Mouse (Mus musculus) MN1 (cell line): Measurements from ENCODE around the gene Arfgef3.

Experiments used
- DNase-seq: peaks from one replicate; pipeline ENCODE4 v3.0.0-alpha.2; 2016; ENCODE audit warnings: low spot score

Gene Arfgef3

DNA sequence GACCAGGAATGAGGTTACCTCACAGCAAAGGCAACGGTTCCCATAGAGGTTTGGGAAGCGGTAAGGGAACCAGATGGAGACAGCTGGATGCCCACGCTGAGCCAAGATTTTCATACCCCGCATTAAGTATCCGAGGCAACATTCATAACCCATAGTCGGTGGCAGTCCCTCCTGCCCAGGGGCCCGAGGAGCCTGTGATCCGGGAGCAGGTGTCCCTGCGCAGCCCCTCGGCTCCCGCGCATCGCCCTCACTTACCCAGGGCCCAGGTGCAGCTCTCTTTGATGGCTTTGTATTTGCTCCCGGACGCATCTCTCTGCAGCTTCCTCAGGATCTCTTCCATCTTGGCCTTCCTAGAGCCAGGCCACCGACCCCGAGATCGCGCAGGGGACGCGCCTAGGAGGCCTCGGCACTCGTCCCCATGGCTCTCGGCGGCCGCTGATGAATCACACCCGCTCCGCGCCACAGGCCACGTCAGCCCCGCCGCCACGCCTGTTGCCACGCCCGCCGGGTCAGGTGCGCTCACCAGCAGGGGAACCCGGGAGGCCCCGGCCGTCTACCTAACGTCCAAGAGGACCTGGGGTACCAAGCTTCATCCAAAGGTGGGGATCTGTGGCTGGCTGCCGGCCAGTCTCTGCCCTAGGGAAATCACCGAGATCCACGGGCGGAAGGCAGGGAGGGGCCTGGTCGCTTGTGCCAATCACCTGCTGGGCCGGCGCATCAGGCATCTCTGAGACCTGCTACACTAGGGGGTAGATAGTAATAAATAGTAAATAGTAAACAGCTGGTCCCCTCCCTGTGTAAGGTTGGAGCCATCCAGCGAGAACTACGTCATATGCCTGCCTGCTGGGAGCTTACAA lies at the start of gene Arfgef3:
Arfgef3 (minus strand) TSS at position 664 of the 857 bp plus-strand sequence.
- peak; percentile 44 for DNase-seq

DNA sequence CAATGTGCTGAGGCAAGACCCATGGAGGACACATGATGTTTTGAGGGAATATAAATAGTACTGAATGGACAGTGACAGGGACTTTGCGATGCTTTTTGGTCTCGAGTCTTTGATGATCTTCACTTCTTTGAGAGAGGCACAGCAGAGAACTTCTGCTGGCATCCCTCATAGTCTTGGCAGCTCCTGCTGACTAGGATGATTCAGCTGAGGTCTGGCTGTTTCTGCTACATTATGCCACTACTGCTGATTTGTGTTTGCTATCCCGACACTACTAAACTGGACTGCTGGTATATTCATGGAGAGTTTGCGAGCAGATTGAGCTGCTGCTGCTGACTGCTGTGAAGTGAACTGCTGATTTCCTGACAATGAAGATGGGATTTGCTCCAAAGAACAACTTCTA lies 46.3 kb upstream of the Arfgef3 start:
- DNase-seq: no peak

- no peak for DNase-seq
These were observed 44.9 kb upstream of the Arfgef3 start for GRCm38 (mm10) chr10:18788601-18789000.

DNA sequence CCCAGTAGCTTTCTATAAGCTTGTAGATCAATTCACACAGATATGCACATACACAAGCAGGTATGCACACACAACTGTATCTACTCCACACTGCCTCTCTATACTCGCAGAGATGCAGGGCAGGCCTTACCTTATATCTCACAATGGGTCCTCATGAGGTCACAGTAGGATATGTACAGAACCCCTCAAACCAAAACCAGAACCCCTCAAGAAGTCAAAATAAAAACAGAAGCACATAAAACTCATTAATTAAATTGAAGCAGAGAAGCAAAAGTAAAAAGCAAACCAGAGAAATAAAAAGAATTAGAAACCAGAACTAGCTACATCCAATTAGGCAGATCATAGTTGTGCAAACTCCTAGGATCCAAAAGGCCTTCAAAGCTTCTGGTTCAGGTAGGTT lies 42.9 kb upstream of the Arfgef3 start, which contains the start of gene Gm4922:
Gm4922 (minus strand) TSS at position 101 of the 400 bp plus-strand sequence.
- no peak for DNase-seq

DNA sequence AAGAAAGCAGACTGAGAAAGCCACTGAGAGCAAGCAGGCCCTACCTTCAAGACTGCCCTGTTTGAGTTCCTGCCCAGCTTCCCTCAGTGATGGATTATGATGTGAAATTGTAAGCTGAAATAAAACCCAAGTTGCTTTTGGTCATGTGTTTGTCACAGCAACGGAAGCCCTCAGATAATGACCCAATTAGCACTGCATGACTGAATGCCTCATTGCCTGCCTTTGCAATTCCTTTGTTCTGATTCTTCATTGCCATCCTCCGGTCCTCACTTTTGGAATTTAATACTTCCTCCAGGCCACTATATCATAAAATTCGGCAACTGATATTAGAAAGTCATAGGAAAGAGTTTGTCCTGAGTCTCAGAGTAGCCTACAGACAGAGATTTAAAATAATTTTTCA lies 33.8 kb upstream of the Arfgef3 start:
- no peak for DNase-seq

- no peak for DNase-seq
These were observed 28.9 kb upstream of the Arfgef3 start for GRCm38 (mm10) chr10:18772537-18773179.

DNA sequence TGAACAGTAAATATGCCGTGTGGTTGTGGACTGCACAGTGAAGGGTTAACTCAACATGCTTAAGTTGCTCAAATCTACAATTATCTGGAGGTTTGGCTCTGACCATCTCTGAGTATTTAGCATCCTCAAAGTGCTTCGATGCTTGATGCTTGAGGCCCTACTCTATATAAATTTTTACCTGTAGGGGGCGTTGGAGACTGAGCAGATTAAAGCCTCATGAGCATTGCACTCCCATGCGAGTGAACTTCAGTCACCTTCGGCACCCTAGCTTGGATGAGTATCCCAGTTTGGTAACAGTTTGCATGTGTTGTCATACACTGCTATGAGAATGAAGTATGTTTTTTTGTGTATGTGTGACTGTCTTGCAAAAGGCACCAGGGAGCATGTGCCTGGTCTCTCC lies 26.2 kb upstream of the Arfgef3 start:
- DNase-seq: no peak

DNA sequence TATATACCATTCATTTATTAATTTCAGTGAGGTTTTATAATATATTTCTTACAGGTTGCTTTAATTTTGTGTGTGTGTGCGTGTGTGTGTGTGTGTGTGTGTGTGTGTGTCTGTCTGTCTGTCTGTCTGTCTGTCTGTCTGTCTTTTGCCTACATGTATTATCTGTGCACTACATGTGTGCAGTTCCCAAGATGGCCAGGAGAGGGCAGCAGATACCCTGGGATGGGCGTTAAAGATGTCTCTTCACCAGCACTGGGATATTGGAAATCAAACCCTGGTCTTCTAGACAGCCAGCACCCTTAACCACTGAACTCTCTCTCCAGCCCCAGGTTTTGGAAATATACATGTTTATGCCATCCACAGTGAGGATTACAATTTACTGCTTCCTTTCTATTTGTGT lies 16.5 kb upstream of the Arfgef3 start:
- no peak for DNase-seq

GRCm38 (mm10) chr10:18750057-18750456 lies 6.3 kb upstream of the Arfgef3 start:
- no peak for DNase-seq

GRCm38 (mm10) chr10:18742086-18742485 lies 1.7 kb downstream of the Arfgef3 start:
- DNase-seq: no peak

DNA sequence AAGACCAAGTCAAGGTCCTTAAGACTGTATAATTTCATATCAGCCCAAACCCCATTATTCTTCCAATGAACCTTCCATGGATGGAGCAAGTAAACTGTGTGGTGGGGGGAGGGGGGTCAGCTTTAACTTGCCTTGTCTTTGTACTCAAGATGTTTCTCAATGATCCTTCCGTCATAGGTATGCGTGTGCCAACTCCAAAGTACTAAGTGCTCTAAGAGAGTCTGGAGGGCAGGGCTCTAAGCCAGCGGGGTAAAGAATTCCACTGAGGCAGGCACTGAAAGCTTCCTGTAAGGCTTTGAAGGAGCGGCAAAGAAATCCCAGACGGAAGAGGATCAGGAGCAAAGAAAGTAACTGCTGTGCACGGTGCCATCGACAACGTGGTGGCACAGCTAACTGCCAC lies 2.7 kb downstream of the Arfgef3 start:
- no peak for DNase-seq

- no peak for DNase-seq
These were observed 15.2 kb downstream of the Arfgef3 start for GRCm38 (mm10) chr10:18728548-18728947.

GRCm38 (mm10) chr10:18711436-18711835 lies 32.3 kb downstream of the Arfgef3 start:
- DNase-seq: no peak

GRCm38 (mm10) chr10:18710949-18711348 lies 32.8 kb downstream of the Arfgef3 start:
- DNase-seq: no peak

GRCm38 (mm10) chr10:18709836-18710235 lies 33.9 kb downstream of the Arfgef3 start:
- no peak for DNase-seq

DNA sequence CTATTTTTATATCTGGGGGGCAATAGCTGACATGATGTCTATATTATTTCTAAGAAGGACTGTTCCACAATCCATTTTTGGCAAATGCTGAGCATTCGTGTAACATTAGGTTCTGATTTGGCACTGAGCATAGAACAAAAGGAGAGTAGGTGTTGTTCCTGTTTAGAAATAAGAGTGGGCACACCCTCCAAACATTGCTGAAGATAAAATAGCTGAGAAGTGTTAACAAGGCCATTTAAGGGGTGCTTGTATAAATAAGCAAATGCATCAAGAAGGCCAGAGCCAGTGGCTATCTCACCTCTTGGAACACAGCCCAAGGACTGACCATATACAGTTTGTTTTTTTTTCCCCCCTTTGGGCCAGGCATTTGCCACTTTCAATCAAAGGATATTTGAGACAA lies 35.1 kb downstream of the Arfgef3 start:
- no peak for DNase-seq

DNA sequence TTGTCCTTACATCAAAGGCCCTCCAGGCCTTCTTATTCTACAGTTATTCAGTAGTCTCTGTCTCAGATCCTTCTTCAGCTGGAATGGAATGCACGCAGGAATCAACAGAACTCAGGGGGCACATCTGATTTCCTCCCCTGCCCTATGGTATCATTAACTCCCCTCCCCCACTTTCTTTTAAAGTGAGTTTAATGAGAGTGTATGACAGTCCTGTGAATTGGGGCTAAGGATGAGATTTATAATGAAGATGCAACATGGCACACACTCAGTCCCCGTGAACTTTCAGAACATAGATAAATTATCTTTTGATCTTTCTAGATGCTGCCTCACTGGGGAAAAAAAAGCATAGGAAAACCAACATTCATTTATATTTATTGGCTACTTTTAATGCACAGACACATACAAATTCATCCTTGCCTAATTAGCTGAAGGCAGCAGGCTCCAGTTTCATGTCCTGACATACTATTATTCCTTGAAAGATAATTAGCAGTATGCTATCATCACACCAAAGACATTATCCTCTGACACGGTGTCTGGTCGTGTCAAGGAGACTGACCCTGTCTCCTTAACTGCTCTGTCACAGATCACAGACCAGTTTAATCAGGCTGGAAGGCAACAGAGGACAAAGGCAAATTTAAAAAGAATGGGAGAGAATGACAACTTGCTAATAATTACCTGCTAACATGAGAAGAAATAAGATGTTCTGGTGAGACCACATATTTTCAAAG lies 39.2 kb downstream of the Arfgef3 start:
- no peak for DNase-seq

- no peak for DNase-seq
These were observed 42.2 kb downstream of the Arfgef3 start for GRCm38 (mm10) chr10:18701517-18701916.

DNA sequence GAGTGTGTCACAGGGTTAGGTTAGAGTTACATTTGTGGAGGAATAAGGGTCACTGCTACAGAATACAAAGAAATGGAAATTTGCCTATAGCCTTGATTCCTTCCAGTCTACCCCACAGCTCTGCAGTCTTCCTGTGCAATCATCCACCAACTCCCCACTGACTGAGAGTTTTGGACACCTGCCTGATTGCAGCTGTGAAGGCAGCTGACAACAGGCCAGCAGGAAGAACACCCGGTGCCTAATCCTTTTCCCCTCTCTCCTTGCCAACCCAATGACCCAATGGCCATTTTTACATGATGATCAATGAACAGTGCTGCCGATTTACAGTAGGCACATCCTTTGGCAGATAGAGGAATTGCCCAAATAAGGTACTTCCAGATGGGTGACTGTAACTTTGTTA lies 43.6 kb downstream of the Arfgef3 start:
- DNase-seq: no peak

DNA sequence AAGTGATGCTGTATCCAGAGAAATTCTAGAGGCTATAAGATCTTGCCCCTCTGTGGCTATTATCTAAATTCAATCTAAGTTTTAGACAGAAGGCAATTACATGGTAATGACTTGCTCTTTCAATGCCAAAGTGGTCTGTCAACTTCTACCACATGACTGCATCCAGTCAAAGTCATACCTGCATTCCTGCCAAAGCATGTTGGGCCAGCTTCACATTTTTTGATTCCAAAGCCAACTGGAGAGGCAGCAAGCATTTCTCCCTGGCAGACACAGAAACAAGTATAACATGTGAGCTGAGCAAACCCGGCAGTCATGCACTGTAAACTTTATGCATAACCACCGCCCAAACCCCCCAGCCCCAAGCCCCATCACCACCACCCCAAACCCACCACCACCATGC lies 44.6 kb downstream of the Arfgef3 start:
- DNase-seq: no peak

GRCm38 (mm10) chr10:18696461-18696860 lies 47.3 kb downstream of the Arfgef3 start:
- no peak for DNase-seq

DNA sequence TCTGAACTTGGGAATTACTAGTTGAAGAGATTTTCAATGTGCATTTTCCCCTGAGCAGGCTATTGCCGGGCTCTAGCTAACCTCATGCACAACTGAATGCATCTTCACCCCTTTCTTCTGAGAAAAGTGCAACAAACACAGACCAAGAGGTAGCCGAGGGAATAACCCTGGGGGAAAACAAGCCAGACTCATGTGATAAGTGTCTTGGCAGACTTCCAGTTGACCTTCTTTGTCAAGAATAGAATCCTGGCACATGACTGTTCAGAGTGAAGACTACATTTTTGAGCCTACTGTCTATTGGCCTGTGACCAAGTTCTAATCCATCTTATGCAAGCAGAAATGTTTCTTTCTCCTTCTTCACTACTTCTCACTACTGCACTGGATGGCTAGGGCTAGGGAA lies 55.5 kb downstream of the Arfgef3 start:
- peak; percentile 30 for DNase-seq
